Mouse (Mus musculus): ENCODE measurements around the gene Oard1. TPM values are rescaled to one million over a fixed set of nuclear protein-coding genes. Genes with fewer than 3 reads are reported as not detected.

Oard1 gene
- total RNA-seq, 2 experiments from 2014 or later: 10.5 to 13.7 TPM

- no peak for DNase-seq (ENCODE audit: extremely low spot score in 1 of 2, low spot score in 1 of 2)
These were observed 1.8 kb upstream of the Oard1 start for GRCm38 (mm10) chr17:48407910-48408525.

- DNase-seq (ENCODE audit: extremely low spot score in 1 of 2, low spot score in 1 of 2): peak; percentile 41 to 57
These were observed 1.1 kb upstream of the Oard1 start for GRCm38 (mm10) chr17:48408526-48409291.

- no peak for DNase-seq (ENCODE audit: extremely low spot score in 1 of 2, low spot score in 1 of 2)
These were observed 528 bp downstream of the Oard1 start for GRCm38 (mm10) chr17:48410299-48410785.

- no peak for DNase-seq (ENCODE audit: extremely low spot score in 1 of 2, low spot score in 1 of 2)
These were observed 1.4 kb downstream of the Oard1 start for GRCm38 (mm10) chr17:48411241-48411640.

- no peak for DNase-seq (ENCODE audit: extremely low spot score in 1 of 2, low spot score in 1 of 2)
These were observed 6.2 kb downstream of the Oard1 start for GRCm38 (mm10) chr17:48416011-48416410.

GRCm38 (mm10) chr17:48416425-48417195 is 6.8 kb downstream of the Oard1 start:
- peak; percentile 46 to 79 for DNase-seq (ENCODE audit: extremely low spot score in 1 of 2, low spot score in 1 of 2)

GRCm38 (mm10) chr17:48417521-48417920 is 7.7 kb downstream of the Oard1 start:
- DNase-seq (ENCODE audit: extremely low spot score in 1 of 2, low spot score in 1 of 2): no peak

GRCm38 (mm10) chr17:48418174-48418573 is 8.4 kb downstream of the Oard1 start:
- DNase-seq (ENCODE audit: extremely low spot score in 1 of 2, low spot score in 1 of 2): no peak

GRCm38 (mm10) chr17:48418781-48419180 is 9.0 kb downstream of the Oard1 start:
- no peak for DNase-seq (ENCODE audit: extremely low spot score in 1 of 2, low spot score in 1 of 2)

- DNase-seq (ENCODE audit: extremely low spot score in 1 of 2, low spot score in 1 of 2): no peak
These were observed 9.8 kb downstream of the Oard1 start for GRCm38 (mm10) chr17:48419571-48419970.

GRCm38 (mm10) chr17:48424237-48424636 is 14.4 kb downstream of the Oard1 start:
- no peak for DNase-seq (ENCODE audit: extremely low spot score in 1 of 2, low spot score in 1 of 2)

- DNase-seq (ENCODE audit: extremely low spot score in 1 of 2, low spot score in 1 of 2): no peak
These were observed 16.2 kb downstream of the Oard1 start for GRCm38 (mm10) chr17:48425823-48426612.

- DNase-seq (ENCODE audit: extremely low spot score in 1 of 2, low spot score in 1 of 2): no peak
These were observed 17.4 kb downstream of the Oard1 start for GRCm38 (mm10) chr17:48426991-48427750.

- DNase-seq (ENCODE audit: extremely low spot score in 1 of 2, low spot score in 1 of 2): no peak
These were observed 18.2 kb downstream of the Oard1 start for GRCm38 (mm10) chr17:48427852-48428530.

GRCm38 (mm10) chr17:48430394-48430793 is 20.6 kb downstream of the Oard1 start:
- no peak for DNase-seq (ENCODE audit: extremely low spot score in 1 of 2, low spot score in 1 of 2)

GRCm38 (mm10) chr17:48431054-48431453 is 21.2 kb downstream of the Oard1 start:
- no peak for DNase-seq (ENCODE audit: extremely low spot score in 1 of 2, low spot score in 1 of 2)

GRCm38 (mm10) chr17:48432158-48432980 is 22.6 kb downstream of the Oard1 start, which contains the start of gene Apobec2:
Apobec2 (minus strand) TSS chr17:48432930.
- no peak for DNase-seq (ENCODE audit: extremely low spot score in 1 of 2, low spot score in 1 of 2)
